Mouse (Mus musculus): Measurements from ENCODE around the gene Cox5b. TPM values are rescaled to one million over a fixed set of nuclear protein-coding genes. Genes with fewer than 3 reads are reported as not detected.

The Cox5b gene
- total RNA-seq, 2 experiments from 2014 or later, result 138 to 354 TPM

Other genes starting within 250 kb of the Cox5b start
- gene Lman2l, start 246.2 kb upstream of the Cox5b start, total RNA-seq (2015; ENCODE audit: low replicate concordance), result 7.2 and 13.4 TPM in 2 replicates
- gene Lman2l, start 246.2 kb upstream of the Cox5b start, total RNA-seq (2017; ENCODE audit: low replicate concordance), result 1.7 and 4.1 TPM in 2 replicates
- 2.9 and 3.6 TPM in 2 replicates for gene Cnnm4, start 219.8 kb upstream of the Cox5b start, total RNA-seq (2015; ENCODE audit: low replicate concordance)
- gene Cnnm4, start 219.8 kb upstream of the Cox5b start, total RNA-seq (2017; ENCODE audit: low replicate concordance), result 1.4 and 3.3 TPM in 2 replicates
- 2.5 and 10.5 TPM in 2 replicates for gene Cnnm3, start 179.6 kb upstream of the Cox5b start, total RNA-seq (2015; ENCODE audit: low replicate concordance)
- 3.9 and 9.4 TPM in 2 replicates for gene Cnnm3, start 179.6 kb upstream of the Cox5b start, total RNA-seq (2017; ENCODE audit: low replicate concordance)
- gene Ankrd23, start 154.6 kb upstream of the Cox5b start, total RNA-seq (2015; ENCODE audit: low replicate concordance), result 1.7 TPM in 1 of 2 replicates, not detected in the other
- gene Ankrd23, start 154.6 kb upstream of the Cox5b start, total RNA-seq (2017; ENCODE audit: low replicate concordance), result not detected in 2 replicates
- gene Gm42417, start 152.0 kb upstream of the Cox5b start, total RNA-seq (2015; ENCODE audit: low replicate concordance), result 0.42 TPM in 1 of 2 replicates, not detected in the other
- 86.5 TPM in 1 of 2 replicates, not detected in the other for gene Gm42417, start 152.0 kb upstream of the Cox5b start, total RNA-seq (2017; ENCODE audit: low replicate concordance)
- gene Ankrd39, start 144.0 kb upstream of the Cox5b start, total RNA-seq (2015; ENCODE audit: low replicate concordance), result not detected in 2 replicates
- gene Ankrd39, start 144.0 kb upstream of the Cox5b start, total RNA-seq (2017; ENCODE audit: low replicate concordance), result 1.4 and 1.8 TPM in 2 replicates
- gene Sema4c, start 133.1 kb upstream of the Cox5b start, total RNA-seq (2015; ENCODE audit: low replicate concordance), result not detected in 2 replicates
- gene Sema4c, start 133.1 kb upstream of the Cox5b start, total RNA-seq (2017; ENCODE audit: low replicate concordance), result 0.45 TPM in 1 of 2 replicates, not detected in the other
- gene Fam178b, start 8.3 kb upstream of the Cox5b start, total RNA-seq (2015; ENCODE audit: low replicate concordance), result not detected in 2 replicates
- not detected in 2 replicates for gene Fam178b, start 8.3 kb upstream of the Cox5b start, total RNA-seq (2017; ENCODE audit: low replicate concordance)
- gene 4933424G06Rik, start 18.7 kb downstream of the Cox5b start, total RNA-seq (2015; ENCODE audit: low replicate concordance), result not detected in 2 replicates
- gene 4933424G06Rik, start 18.7 kb downstream of the Cox5b start, total RNA-seq (2017; ENCODE audit: low replicate concordance), result not detected in 2 replicates
- 8.0 and 9.4 TPM in 2 replicates for gene Actr1b, start 23.0 kb downstream of the Cox5b start, total RNA-seq (2015; ENCODE audit: low replicate concordance)
- 17.5 and 19.1 TPM in 2 replicates for gene Actr1b, start 23.0 kb downstream of the Cox5b start, total RNA-seq (2017; ENCODE audit: low replicate concordance)
- gene Zap70, start 70.3 kb downstream of the Cox5b start, total RNA-seq (2015; ENCODE audit: low replicate concordance), result 0.72 TPM in 1 of 2 replicates, not detected in the other
- 0.23 and 0.64 TPM in 2 replicates for gene Zap70, start 70.3 kb downstream of the Cox5b start, total RNA-seq (2017; ENCODE audit: low replicate concordance)